Mouse (Mus musculus) large intestine, adult 2 months (tissue): ENCODE data around the gene Cd79a. TPM values are rescaled to one million over a fixed set of nuclear protein-coding genes. Genes with fewer than 3 reads are reported as not detected.
A peak's percentile ranks its signal among the peaks of the same experiment; 100 is the strongest.

Source experiments
- DNase-seq: peaks from one replicate; pipeline ENCODE4 v3.0.0-alpha.2; 2012; ENCODE audit warnings: low read depth, low spot score
- WGBS: fragments of 180-500 bp; shearing (Covaris S2); methylation state at CpG from one replicate; pipeline ENCODE4 v1.1.7; 2018; 5-methylcytosine and 5-hydroxymethylcytosine counted together
- polyA plus RNA-seq: library from polyadenylated mRNA; depleted of rRNA; stranded (reverse); fragments of >200 nt; gene quantifications from 2 replicates; pipeline ENCODE4 v1.2.3, GENCODE M21; 2012; rRNA removed

The Cd79a gene
- polyA plus RNA-seq, 1 experiment, result 84.9 TPM

GRCm38 (mm10) chr7:24906551-24906950 lies 9.4 kb downstream of the Cd79a start:
- 14% methylated on average over 6 of the region's 6 CpGs for WGBS
- DNase-seq, result no peak

- WGBS, result 29% methylated on average over 13 of the region's 13 CpGs
- DNase-seq, result no peak
Measured at GRCm38 (mm10) chr7:24907211-24907748, 10.1 kb downstream of the Cd79a start.

GRCm38 (mm10) chr7:24912480-24912879 lies 15.3 kb downstream of the Cd79a start:
- 90% methylated on average over 14 of the region's 14 CpGs for WGBS
- DNase-seq, result no peak

GRCm38 (mm10) chr7:24918763-24919323 lies 21.7 kb downstream of the Cd79a start:
- 93% methylated on average over 20 of the region's 20 CpGs for WGBS
- no peak for DNase-seq

- no peak for DNase-seq
- 80% methylated on average over 9 of the region's 9 CpGs for WGBS
Measured at GRCm38 (mm10) chr7:24919728-24920127, 22.5 kb downstream of the Cd79a start.

- WGBS, result 31% methylated on average over 6 of the region's 6 CpGs
- DNase-seq, result no peak
Measured at GRCm38 (mm10) chr7:24930475-24930874, 33.3 kb downstream of the Cd79a start.

GRCm38 (mm10) chr7:24931651-24932050 lies 34.5 kb downstream of the Cd79a start:
- 4% methylated on average over 15 of the region's 15 CpGs for WGBS
- DNase-seq, result no peak

- DNase-seq, result no peak
- WGBS, result 9% methylated on average over 6 of the region's 6 CpGs
Measured at GRCm38 (mm10) chr7:24943641-24944040, 46.5 kb downstream of the Cd79a start.

- 2% methylated on average over 72 of the region's 72 CpGs for WGBS
- no peak for DNase-seq
Measured at GRCm38 (mm10) chr7:24944257-24944950, 47.2 kb downstream of the Cd79a start, which contains the start of gene Gm4881. Gene Gm4881 (minus strand): TSS chr7:24944494.

GRCm38 (mm10) chr7:24947316-24948048 lies 50.3 kb downstream of the Cd79a start:
- DNase-seq, result no peak
- 7% methylated on average over 7 of the region's 7 CpGs for WGBS

- 4% methylated on average over 29 of the region's 29 CpGs for WGBS
- DNase-seq, result no peak
Measured at GRCm38 (mm10) chr7:24948774-24949173, 51.6 kb downstream of the Cd79a start.

- 2% methylated on average over 8 of the region's 8 CpGs for WGBS
Measured at GRCm38 (mm10) chr7:24949958-24950623, 52.9 kb downstream of the Cd79a start.

More at GRCm38 (mm10) chr7:24949958-24950623, 52.9 kb downstream of the Cd79a start:
- peak; percentile 28 for DNase-seq

Other genes starting within 250 kb of the Cd79a start
- not detected in 2 replicates for gene Tex101, start 220.7 kb upstream of the Cd79a start, polyA plus RNA-seq
- not detected in 2 replicates for gene BC049730, start 188.1 kb upstream of the Cd79a start, polyA plus RNA-seq
- gene Gm4763, start 170.5 kb upstream of the Cd79a start, polyA plus RNA-seq, result not detected in 2 replicates
- gene Cd177, start 137.1 kb upstream of the Cd79a start, polyA plus RNA-seq, result 20.1 and 21.8 TPM in 2 replicates
- 23.2 and 28.2 TPM in 2 replicates for gene Ceacam10, start 120.2 kb upstream of the Cd79a start, polyA plus RNA-seq
- 4.1 and 5.9 TPM in 2 replicates for gene Gm9844, start 35.2 kb upstream of the Cd79a start, polyA plus RNA-seq
- gene Lypd4, start 27.4 kb upstream of the Cd79a start, polyA plus RNA-seq, result not detected in 2 replicates
- gene Dmrtc2, start 27.3 kb upstream of the Cd79a start, polyA plus RNA-seq, result not detected in 2 replicates
- gene Rps19, start 13.0 kb upstream of the Cd79a start, polyA plus RNA-seq, result 648 and 720 TPM in 2 replicates
- 114 and 145 TPM in 2 replicates for gene Arhgef1, start 5.5 kb downstream of the Cd79a start, polyA plus RNA-seq
- not detected in 2 replicates for gene Gm4881, start 47.1 kb downstream of the Cd79a start, polyA plus RNA-seq
- gene Rabac1, start 75.4 kb downstream of the Cd79a start, polyA plus RNA-seq, result 189 and 214 TPM in 2 replicates
- gene Atp1a3, start 108.6 kb downstream of the Cd79a start, polyA plus RNA-seq, result 1.8 and 3.3 TPM in 2 replicates
- gene Grik5, start 175.0 kb downstream of the Cd79a start, polyA plus RNA-seq, result 6.4 and 8.7 TPM in 2 replicates
- 16.8 and 20.6 TPM in 2 replicates for gene Zfp574, start 175.2 kb downstream of the Cd79a start, polyA plus RNA-seq